Mouse (Mus musculus): ENCODE measurements around the gene Ism2.

GRCm38 (mm10) chr12:87283706-87284105 lies 15.8 kb downstream of the Ism2 start:
- TF ChIP-seq CTCF (IDR thresholded peaks at IDR 0.05; ENCODE audit: control insufficient read depth, insufficient read depth, low read length) (no peak), POLR2A (IDR thresholded peaks at IDR 0.05; ENCODE audit: borderline replicate concordance, control insufficient read depth, low read depth, low read length) (no peak)

Measured in bone marrow, adult 2 months (tissue).